Mouse (Mus musculus) thymus, postnatal 4 days (tissue): ENCODE results near the gene Ckm.
A peak's percentile ranks its signal among the peaks of the same experiment; 100 is the strongest.

Experiments used
- DNase-seq: peaks from one replicate; pipeline ENCODE4 v3.0.0; 2021

The Ckm gene

DNA sequence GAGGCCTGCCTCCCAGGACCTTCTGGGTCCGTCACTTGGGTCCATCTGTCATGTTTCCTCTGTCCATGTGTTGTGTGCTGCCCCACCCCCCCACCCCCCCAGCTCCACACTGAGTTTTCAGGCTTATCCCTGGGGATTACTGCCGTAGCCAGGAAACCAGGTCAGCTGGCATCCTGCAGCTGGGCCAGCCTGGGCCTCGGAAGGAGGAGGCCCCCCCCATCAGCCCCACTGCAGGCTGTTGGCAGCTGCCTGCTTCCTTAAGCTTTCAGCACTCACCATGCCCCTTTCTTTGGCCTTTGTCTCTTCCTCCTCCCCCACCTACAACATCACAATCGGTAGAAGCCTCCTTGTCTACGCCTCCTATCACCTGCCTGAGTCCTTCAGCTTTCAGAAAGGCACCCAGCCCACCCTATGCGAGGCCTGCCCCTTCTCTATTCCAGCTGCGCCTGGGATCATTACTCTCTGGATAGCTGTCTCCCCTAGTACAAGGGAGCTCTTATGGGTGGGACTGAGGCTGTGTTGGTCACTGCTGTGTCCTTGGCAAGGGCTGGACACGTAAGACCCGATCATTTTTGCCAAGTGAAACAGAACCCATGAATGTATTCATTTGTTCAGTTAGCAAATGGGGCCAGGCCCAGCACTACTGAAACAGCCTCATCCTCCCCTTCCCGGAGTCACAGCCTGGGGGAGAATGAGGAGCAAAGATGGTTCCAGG lies 15.7 kb upstream of the Ckm start:
- no peak for DNase-seq

DNA sequence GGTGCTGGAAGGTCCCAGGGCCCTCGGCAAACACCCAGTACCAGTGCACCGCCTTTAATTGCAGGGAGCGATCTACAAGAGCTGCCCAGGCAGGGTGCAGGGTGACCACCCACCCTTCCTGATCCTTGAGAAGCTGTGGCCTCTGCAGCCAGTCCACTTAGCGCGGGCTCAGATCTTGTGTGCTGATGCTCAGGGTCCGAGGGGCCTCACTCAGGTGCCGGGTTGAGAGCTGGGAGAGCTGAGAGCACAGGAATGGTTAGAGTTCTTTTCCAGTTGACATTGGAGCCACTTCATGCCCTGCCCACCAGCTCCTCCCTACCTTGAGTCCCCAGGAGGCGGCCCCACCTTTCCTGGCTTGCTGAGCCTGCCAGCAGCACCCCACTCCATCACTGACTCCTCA lies 10.1 kb upstream of the Ckm start:
- no peak for DNase-seq

DNA sequence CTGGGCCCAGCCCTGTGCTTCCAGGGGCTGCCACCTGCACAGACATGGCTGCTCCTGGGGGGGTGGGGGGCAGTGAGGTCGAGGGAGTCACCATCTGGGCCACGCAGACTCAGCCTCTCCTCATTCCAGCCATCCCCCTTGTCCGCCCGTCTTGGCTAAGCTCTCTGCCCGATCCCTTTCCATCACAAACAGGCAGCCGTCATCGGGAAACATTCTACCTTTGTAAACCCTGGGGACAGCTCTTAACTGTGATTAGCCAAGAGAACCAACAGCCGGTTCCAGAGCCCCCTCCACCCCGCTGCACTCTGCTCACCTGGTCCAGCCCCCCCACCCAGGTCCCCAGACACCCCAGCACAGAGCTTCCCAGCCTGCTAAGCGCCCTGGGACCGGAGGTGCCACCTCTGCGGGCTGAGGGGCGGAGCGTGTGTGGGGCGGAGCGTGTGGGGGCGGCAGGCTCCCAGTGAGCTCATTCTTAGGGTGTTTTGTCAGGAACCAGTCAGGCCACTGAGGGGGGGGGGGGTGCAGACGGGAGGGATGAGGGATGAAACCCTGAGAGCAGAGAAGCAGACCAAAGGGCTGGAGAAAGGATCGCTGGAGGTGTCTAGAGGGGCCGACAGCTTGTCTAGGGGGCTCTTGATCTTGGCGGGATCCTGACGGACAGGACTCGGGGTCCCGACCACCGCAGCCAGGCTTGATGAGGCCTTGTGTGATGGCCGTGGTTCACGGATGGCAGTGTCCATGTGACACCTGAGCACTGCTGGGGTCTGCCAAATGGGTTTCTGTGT lies 4.9 kb upstream of the Ckm start:
- DNase-seq, result peak; percentile 84

DNA sequence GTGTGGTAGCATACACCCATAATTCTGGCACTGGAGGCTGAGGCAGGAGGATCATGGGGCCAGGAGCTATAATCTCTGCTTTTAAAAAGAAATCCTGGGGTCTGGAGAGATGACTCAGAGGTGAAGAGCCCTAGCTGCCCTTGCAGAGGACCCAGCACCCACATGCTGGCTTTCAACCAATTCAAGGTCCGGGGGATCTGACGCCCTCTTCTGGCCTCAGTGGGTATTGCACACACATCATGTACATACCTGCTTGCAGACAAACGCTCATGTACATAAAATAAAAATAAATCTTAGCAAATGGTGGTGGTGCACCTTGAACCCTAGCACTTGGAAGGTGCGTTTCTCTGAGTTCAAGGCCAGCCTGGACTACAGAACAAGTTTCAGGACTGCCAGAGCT lies 3.6 kb upstream of the Ckm start:
- no peak for DNase-seq

DNA sequence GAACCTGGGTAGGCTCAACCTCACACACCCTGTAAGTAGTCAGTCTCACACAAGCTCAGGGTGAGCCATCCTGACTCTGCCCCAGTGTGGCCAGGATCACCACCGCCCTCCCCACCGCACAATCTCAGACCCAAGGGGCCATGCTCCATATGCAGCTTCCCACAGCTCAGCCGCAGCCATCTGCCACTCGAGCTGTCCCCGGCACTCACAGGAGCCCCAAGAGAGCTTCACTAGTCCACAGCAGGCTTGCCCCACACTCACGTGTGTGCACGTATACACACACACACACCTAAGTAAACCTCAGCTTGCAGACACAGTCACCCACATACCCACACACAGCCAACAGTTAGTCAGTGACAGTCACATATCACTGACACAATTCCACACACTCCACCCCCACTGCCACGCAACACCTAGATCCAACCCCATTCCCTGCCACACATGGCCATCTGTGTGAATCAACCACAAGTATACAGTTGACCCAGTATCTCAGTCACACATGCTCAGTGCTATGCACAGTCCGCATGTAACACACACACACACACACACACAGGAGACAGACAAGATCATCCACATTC lies 2.0 kb upstream of the Ckm start:
- DNase-seq, result no peak

DNA sequence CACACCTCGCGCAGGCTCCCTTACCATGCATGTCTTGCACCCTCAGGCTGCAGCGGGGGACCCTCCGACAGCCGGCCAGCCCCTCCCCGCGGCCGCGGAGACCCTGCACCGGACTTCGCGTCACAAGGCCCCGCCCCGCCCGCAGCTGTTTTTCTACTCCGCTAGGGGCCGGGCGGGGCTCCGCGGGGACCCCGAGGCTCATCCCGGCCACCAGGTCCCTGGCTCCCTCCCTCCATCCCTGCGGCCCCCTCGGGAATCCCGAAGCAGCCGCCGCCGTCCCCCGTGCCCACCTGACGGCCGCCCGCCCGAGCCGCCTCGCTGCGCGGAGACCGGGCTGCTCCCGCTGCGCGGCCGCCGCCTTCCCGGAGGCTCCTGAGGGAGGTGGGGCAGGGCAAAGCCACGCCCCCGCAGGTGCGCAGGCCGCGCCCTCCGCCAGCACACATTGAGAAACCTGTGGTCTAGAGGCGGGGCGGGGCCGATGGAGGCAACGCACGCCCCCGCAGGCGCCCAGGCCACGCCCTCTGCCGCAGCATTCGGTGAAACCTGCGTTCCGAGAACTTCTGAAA lies 762 bp upstream of the Ckm start, which contains the start of gene Klc3:
Klc3 (minus strand) TSS at position 374 of the 566 bp plus-strand sequence.
- peak; percentile 96 for DNase-seq

DNA sequence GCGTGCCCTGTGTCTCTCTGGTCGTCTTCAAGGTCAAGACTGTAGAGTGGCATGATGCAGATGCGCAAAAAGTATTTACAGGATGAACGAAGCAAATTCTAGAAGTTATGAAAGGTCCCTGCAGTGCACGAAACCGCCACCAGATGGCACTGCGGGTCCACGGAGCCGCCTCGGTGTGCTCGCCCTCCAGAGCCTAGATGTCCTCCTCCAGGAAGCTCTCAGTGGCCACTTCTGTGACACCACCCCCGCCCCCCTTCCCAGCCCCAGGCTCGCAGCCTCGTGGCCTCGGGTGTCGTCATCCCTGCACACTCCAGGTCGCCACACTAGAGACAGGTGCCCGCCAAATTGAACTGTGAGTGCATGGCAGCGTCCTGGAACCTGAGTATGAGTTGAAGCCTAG lies 841 bp downstream of the Ckm start:
- DNase-seq, result peak; percentile 93

DNA sequence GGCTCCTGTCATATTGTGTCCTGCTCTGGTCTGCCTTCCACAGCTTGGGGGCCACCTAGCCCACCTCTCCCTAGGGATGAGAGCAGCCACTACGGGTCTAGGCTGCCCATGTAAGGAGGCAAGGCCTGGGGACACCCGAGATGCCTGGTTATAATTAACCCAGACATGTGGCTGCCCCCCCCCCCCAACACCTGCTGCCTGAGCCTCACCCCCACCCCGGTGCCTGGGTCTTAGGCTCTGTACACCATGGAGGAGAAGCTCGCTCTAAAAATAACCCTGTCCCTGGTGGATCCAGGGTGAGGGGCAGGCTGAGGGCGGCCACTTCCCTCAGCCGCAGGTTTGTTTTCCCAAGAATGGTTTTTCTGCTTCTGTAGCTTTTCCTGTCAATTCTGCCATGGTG lies 5.2 kb downstream of the Ckm start:
- no peak for DNase-seq

DNA sequence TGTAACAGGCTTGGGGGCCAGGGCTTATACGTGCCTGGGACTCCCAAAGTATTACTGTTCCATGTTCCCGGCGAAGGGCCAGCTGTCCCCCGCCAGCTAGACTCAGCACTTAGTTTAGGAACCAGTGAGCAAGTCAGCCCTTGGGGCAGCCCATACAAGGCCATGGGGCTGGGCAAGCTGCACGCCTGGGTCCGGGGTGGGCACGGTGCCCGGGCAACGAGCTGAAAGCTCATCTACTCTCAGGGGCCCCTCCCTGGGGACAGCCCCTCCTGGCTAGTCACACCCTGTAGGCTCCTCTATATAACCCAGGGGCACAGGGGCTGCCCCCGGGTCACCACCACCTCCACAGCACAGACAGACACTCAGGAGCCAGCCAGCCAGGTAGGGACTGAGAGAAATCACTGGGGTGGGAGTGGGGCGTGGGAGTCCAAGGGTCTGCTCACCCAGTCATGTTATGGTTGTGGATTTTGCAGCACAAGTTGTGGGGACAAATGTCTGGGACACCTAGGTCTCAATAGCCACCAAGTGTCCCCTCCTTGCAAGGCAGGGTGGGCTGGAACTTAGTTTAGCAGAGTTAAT lies 6.3 kb downstream of the Ckm start:
- DNase-seq, result no peak

DNA sequence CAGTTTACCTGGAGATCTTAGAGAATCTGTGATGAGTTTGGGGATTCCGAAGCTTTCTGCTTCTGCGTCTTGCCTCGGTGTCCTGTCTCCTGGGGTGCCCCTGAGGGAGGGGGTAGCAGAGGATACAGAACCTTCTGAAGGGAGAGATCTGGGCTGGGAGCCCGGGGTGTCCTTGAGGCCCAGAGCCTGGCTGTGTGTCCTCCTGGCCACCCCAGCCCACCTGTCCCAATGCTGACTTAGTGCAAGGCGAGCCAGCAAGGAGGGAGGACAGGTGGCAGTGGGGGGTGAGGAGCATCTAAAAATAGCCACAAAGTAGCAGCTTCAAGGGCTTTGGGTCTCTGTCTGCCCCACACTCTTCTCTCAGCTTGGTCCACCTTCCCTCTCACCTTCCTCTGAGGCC lies 7.2 kb downstream of the Ckm start:
- DNase-seq, result no peak

DNA sequence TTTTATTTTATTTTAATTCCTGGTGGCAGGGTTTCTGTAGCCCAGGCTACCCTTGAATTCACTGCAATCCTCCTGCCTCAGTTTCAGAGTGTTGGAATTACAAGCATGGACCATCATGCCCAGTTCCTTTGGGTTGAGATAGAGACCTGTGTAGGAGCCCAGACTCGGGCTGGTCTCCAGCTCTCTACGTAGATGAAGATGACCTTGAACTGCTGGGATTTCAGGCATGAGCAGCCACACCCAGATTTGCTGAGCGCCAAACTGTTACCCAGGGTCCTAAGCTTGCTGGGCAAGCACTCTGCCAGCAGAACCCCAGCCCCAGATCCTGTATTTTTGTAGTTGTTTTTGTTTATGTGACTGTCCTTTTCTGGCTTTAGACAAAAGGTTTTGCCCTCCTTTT lies 8.9 kb downstream of the Ckm start:
- no peak for DNase-seq

DNA sequence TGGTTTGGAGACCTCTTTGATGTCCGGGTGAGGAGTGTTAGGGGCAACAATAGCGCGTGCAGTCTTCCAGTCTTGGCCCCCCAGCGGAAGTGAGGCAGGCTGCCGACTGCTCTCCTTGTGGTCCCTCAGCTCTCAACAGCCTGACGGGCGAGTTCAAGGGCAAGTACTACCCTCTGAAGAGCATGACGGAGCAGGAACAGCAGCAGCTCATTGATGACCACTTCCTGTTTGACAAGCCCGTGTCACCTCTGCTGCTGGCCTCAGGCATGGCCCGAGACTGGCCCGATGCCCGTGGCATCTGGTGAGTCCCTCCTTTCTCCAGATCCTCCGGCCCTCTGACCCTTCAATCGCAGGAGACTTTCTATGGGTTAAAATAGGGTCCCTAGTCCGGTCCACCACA lies 12.0 kb downstream of the Ckm start:
- DNase-seq, result peak; percentile 38

DNA sequence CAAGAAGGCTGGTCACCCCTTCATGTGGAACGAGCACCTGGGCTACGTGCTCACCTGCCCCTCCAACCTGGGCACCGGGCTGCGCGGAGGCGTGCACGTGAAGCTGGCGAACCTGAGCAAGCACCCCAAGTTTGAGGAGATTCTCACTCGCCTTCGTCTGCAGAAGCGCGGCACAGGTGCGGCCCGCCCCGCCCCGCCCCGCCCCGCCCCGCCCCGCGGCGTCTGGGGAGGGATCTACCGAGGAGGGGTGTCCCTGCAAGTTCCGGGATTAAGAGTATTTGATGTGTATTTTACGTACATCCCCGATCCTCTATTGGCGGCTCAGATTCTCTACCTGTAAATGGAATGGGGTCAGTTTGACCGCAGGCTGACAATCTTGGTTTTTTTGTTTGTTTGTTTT lies 15.5 kb downstream of the Ckm start:
- DNase-seq, result peak; percentile 53

DNA sequence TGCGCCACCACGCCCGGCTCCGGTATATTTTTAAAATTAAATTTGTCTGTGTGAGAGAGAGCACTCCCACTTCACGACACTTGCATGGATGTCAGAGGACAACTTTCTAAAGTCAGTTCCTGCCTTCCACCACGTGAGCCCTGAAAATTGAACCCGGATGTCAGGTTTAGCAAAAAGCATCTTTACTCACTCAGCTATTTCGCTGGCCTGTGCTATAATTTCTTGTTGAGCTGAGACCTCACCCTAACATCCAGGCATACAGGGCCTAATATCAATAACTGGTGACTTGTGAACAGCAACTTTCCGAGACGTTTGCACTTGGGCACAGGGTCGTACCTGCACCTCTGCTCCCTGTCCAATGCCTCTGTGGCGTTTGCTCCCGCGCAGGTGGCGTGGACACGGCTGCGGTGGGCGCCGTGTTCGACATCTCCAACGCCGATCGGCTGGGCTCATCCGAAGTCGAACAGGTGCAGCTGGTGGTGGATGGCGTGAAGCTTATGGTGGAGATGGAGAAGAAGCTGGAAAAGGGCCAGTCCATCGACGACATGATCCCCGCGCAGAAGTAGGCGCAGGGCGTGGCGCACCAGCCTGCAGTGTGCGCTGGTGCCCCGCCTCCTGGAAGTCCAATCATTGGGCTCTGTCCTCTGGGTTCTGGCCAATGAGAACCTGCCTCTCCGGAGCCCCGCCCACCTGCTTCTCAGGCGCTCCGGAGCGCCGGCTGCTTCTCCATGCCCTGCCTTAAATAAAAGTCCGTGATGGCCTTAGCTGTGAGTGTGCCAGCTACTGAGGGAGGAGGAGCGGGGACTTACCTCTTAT lies 16.5 kb downstream of the Ckm start:
- peak; percentile 94 for DNase-seq

DNA sequence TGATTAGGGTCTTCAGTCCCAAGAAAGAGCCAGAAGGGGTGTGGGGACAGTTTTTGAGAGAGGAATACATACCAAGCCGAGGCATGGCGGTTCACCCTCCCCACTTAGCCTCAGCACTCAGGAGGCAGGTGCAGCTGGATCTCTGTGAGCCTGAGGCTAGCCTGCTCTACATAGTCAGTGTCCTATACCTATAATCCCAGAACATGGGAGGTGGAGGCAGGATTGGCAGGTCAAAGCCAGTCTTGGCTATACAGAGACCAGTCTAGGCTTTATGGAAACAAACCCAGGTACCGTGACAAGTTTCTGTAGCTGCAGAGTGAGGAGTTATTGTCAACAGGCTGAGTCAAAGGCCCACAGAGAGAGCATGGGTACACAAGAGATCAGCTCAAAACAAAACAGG lies 18.5 kb downstream of the Ckm start:
- DNase-seq, result no peak

DNA sequence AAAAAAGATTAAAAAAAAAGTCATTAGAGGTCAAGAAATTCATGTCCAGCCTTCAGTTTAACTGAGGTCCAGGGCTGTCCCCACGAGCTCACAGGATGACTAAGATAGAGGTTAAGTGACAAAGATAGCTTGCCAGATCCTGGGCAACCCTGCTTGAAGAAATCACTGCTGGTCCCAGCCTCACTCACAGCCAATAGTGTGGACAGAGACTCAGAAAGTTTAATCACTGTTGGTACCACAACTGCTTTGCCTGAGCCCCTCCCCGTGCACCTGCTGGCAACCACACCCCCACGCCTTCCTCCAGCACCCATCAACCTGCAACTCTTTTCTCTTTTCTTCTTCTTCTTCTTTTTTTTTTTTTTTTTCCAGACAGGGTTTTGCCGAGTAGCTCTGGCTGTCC lies 19.5 kb downstream of the Ckm start:
- DNase-seq, result no peak

DNA sequence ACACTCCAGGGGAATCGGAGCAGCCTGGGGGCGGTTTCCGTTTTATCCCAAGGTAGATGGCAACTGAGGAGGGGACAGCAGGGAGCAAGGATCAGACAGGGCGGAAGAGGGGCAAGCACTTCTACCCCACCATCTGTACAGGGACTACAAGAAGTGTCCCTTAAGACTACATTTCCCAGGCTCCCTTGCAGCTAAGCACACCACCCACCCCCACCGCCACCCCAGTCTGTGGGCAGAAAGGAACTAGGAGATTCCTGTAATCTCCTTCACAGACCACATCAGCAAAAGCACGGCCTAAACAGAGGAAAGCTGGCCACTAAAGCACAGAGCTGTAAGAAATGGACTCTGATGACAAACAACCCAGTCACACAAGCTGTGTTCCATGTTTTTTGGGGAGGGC lies 21.8 kb downstream of the Ckm start:
- no peak for DNase-seq

DNA sequence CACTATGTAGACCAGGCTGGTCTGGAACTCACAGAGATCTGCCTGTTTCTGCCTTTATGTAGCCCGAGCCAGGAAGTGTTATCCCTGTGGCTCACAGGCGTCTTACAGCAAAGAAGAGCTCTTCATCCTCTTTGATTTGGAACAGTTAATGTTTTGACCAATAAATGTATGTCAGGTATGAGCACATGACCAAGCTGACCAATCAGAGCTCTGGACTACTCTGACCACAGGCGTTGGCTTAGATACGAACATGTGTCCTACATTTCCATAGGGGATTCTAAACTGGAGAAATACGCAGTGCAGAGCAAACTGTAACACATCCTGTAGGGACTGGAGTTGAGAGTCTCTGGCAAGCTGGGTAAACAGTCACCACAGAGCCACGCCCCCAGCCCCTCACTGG lies 22.3 kb downstream of the Ckm start:
- no peak for DNase-seq

DNA sequence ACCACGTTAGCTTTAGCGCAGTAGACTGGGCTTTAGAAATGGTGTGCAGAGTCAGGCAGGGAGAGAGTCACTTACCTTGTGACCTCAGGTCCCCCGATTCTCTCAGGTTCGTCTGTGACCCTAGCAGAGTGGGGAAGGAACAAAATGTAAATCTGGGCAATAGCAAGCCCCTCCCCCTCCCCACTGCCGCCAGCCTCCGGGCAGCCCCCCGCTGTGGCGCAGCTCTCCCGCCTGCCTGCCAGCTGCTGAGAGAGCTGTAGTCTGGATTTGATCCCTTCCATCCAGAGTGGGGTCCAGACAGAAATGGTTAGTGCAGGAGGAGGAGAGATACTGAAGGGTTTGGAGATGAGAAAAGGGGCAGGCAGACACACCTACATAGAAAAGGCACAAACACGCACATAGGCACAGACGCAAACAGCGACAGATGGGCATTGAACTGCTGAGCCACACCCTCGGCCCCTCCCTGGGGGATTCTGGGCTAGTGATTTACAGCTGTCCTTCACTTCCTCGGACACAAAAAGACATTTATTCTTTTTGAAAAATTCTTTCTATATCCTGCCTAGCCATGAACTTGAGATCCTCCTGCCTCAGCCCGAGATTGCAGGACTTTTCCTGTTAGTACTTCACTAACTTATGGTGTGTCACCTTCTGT lies 23.5 kb downstream of the Ckm start:
- DNase-seq, result no peak

DNA sequence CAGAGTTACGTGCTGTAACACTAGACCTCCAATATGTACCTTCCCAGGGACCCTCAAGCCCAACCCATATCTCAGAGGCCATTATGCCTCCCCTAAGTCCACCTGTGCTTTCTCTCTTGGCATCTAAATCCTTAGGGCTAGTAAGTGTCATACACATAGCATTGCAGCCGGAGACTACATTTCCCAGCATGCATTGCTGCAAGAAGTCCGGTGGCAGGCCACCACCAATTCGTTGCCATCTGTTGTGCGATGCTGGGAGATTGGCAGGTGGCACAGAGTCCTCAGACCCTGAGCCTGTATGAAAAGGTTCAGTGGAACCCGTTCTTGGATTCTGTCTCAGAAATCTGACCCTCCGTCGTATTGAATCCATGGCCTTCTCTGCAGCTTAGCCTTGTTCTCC lies 25.1 kb downstream of the Ckm start:
- DNase-seq, result peak; percentile 42

DNA sequence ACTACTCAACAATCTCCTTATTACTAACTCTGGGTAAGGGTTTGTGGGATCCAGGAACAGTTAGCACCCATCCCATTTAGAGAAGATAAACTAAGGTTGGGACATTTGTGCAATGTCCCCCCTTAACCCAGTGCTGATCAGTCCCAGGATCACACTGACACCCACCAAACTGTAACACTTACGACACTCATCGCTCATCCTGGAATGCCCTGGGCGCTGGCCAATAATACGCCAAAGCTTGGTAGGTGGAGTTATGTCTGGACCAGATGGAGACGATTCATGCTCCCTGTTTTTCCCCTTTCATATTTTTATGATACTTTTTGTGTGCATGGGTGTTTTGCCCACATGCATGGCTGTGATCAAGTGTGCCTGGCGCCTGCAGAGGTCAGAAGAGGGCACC lies 25.8 kb downstream of the Ckm start:
- no peak for DNase-seq

DNA sequence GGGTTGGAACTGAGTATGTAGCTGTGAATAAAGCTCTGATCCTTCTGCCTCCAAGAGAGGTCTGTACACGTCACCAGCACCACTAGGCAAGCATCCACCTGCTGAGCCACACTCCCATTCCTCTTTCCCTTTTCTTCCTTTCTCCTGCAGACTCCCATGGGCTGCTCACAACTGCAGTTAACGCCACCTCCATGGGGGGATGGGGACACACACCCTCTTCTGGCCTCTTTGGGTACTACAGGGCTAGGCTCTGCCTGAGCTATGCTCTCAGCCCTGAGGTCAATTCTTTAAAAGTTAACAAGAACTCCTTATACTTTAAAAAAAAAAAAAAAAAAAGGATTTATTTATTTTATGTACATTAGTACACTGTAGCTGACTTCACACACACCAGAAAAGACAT lies 27.9 kb downstream of the Ckm start:
- DNase-seq, result peak; percentile 44
